Mouse (Mus musculus) spleen, adult 2 months (tissue): ENCODE results near the gene Usp7.

Source experiments
- CTCF ChIP-seq: fragments of 200-500 bp; IDR thresholded peaks from 2 replicates; pipeline ENCODE4 v1.5.1; 2011; ENCODE audit warnings: mild to moderate bottlenecking, inconsistent platforms; ENCODE audit not compliant: insufficient read depth, insufficient read length, insufficient replicate concordance; ENCODE audit errors: extremely low read depth
- POLR2A ChIP-seq: fragments of 200-500 bp; IDR thresholded peaks from 2 replicates; pipeline ENCODE4 v1.6.1; 2011; ENCODE audit warnings: low read depth, low read length, inconsistent platforms

- TF ChIP-seq POLR2A: no peak
- TF ChIP-seq CTCF: no peak
These were observed 54.8 kb downstream of the Usp7 start for GRCm38 (mm10) chr16:8737341-8737665.
